Mouse (Mus musculus): ENCODE measurements around the gene Tkfc.

The Tkfc gene

GRCm38 (mm10) chr19:10605293-10605900 is at the start of gene Tkfc, which contains the start of gene Ddb1:
TSS of gene Tkfc (minus strand) at chr19:10605654.
TSS of gene Ddb1 (plus strand) at chr19:10605327.
- peak; percentile 94 for DNase-seq (ENCODE audit: extremely low read depth, low read depth)

GRCm38 (mm10) chr19:10648156-10648555 is 42.7 kb upstream of the Tkfc start:
- no peak for DNase-seq (ENCODE audit: extremely low read depth, low read depth)

GRCm38 (mm10) chr19:10645616-10646015 is 40.2 kb upstream of the Tkfc start:
- DNase-seq (ENCODE audit: extremely low read depth, low read depth), result no peak

- DNase-seq (ENCODE audit: extremely low read depth, low read depth), result no peak
These were observed 35.3 kb upstream of the Tkfc start for GRCm38 (mm10) chr19:10640589-10641378.

- peak; percentile 58 for DNase-seq (ENCODE audit: extremely low read depth, low read depth)
These were observed 34.6 kb upstream of the Tkfc start for GRCm38 (mm10) chr19:10640080-10640479.

GRCm38 (mm10) chr19:10637840-10638239 is 32.4 kb upstream of the Tkfc start:
- DNase-seq (ENCODE audit: extremely low read depth, low read depth), result no peak

GRCm38 (mm10) chr19:10634872-10635318 is 29.4 kb upstream of the Tkfc start:
- DNase-seq (ENCODE audit: extremely low read depth, low read depth), result no peak

GRCm38 (mm10) chr19:10634106-10634871 is 28.8 kb upstream of the Tkfc start, which contains the start of gene Vwce:
TSS of gene Vwce (plus strand) at chr19:10634213.
- no peak for DNase-seq (ENCODE audit: extremely low read depth, low read depth)

- no peak for DNase-seq (ENCODE audit: extremely low read depth, low read depth)
These were observed 3.3 kb upstream of the Tkfc start for GRCm38 (mm10) chr19:10608573-10609240.

GRCm38 (mm10) chr19:10605901-10606622 is 608 bp upstream of the Tkfc start:
- DNase-seq (ENCODE audit: extremely low read depth, low read depth), result peak; percentile 23

GRCm38 (mm10) chr19:10604534-10604933 is 920 bp downstream of the Tkfc start:
- DNase-seq (ENCODE audit: extremely low read depth, low read depth), result peak; percentile 2

- peak; percentile 3 for DNase-seq (ENCODE audit: extremely low read depth, low read depth)
These were observed 1.6 kb downstream of the Tkfc start for GRCm38 (mm10) chr19:10603660-10604523.

- DNase-seq (ENCODE audit: extremely low read depth, low read depth), result peak; percentile 74
These were observed 2.7 kb downstream of the Tkfc start for GRCm38 (mm10) chr19:10602787-10603186.

GRCm38 (mm10) chr19:10602247-10602769 is 3.1 kb downstream of the Tkfc start:
- DNase-seq (ENCODE audit: extremely low read depth, low read depth), result peak; percentile 8

- no peak for DNase-seq (ENCODE audit: extremely low read depth, low read depth)
These were observed 5.8 kb downstream of the Tkfc start for GRCm38 (mm10) chr19:10599648-10600047.

- peak; percentile 28 for DNase-seq (ENCODE audit: extremely low read depth, low read depth)
These were observed 7.3 kb downstream of the Tkfc start for GRCm38 (mm10) chr19:10598188-10598587.

GRCm38 (mm10) chr19:10591659-10592377 is 13.6 kb downstream of the Tkfc start:
- no peak for DNase-seq (ENCODE audit: extremely low read depth, low read depth)

- no peak for DNase-seq (ENCODE audit: extremely low read depth, low read depth)
These were observed 15.2 kb downstream of the Tkfc start for GRCm38 (mm10) chr19:10590301-10590700.

All from MEL-GATA-1-ER (cell line).